Mouse (Mus musculus): ENCODE measurements around the gene 1700019D03Rik. TPM values are rescaled to one million over a fixed set of nuclear protein-coding genes. Genes with fewer than 3 reads are reported as not detected.
"Not testable (repeated sequence)": the region's sequence is repeated elsewhere in the genome, so short reads cannot be mapped to it uniquely, and the experiment has no call there.

Gene 1700019D03Rik
- total and polyA plus RNA-seq, 3 experiments, result not detected

DNA sequence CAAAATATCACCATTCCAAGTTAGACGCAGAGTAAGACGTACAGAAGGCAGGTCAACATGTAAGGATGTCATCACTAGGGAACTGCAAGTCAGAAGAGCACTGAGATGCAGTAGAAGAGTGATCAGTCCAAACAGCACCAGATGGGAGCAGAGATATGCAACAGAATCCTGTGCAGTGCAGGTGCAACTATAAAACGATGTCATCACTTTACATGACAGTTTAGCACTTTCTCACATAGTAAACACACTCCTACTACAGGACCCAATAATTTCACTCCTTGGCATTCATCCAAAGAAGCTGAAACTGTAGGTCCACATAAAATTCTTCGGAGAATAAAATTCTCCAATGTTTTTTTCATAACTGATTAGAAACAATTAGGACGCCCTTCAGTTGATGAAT is 85.5 kb downstream of the 1700019D03Rik start:
- no peak for DNase-seq (ENCODE audit: low read depth, low spot score)
- Histone ChIP-seq H3K9ac (ENCODE audit: control insufficient read depth, low read depth, low read length, poor library complexity, severe bottlenecking) (no peak overlapping the region), H3K4me1 (ENCODE audit: control insufficient read depth in 1 of 2, insufficient read depth in 2 of 2, low read length in 2 of 2) (no peaks in the 10 kb centered on the region), H3K4me3 (ENCODE audit: control insufficient read depth in 1 of 2, insufficient read depth in 1 of 2, low read depth in 2 of 2, low read length in 2 of 2) (no peak overlapping the region), H3K27ac (ENCODE audit: control insufficient read depth, low read depth, low read length) (no peak overlapping the region), H3K27me3 (ENCODE audit: control insufficient read depth in 1 of 2, insufficient read depth in 2 of 2, low read length in 2 of 2) (no peaks in the 10 kb centered on the region), H3K36me3 (ENCODE audit: control insufficient read depth in 1 of 2, insufficient read depth in 2 of 2, low read length in 2 of 2) (no peaks in the 10 kb centered on the region), H3K9me3 (replicated peaks; ENCODE audit: insufficient read depth, low read length) (no peaks in the 10 kb centered on the region), H3K79me2 (ENCODE audit: control insufficient read depth, insufficient read depth, low read length, poor library complexity) (no peaks in the 10 kb centered on the region)
- TF ChIP-seq CTCF (IDR thresholded peaks at IDR 0.05 in 2 of 3, conservative IDR thresholded peaks at IDR 0.05 in 1 of 3; ENCODE audit: control insufficient read depth in 1 of 3, insufficient read depth in 1 of 3, low read depth in 2 of 3, low read length in 3 of 3, poor library complexity in 1 of 3, severe bottlenecking in 1 of 3), result no peak
- TF ChIP-seq MEF2A (IDR thresholded peaks at IDR 0.05; ENCODE audit: extremely low read depth, insufficient replicate concordance, low read depth, low read length, poor library complexity, severe bottlenecking), result no peak
- no peak for TF ChIP-seq MYC (IDR thresholded peaks at IDR 0.05; ENCODE audit: low read depth, low read length)
- no peak for TF ChIP-seq ELF1 (IDR thresholded peaks at IDR 0.05; ENCODE audit: low read depth, low read length)
- TF ChIP-seq USF1 (IDR thresholded peaks at IDR 0.05; ENCODE audit: low read depth, low read length), result no peak
- no peak for TF ChIP-seq JUND (IDR thresholded peaks at IDR 0.05; ENCODE audit: low read depth, low read length)
- no peak for TF ChIP-seq HCFC1 (IDR thresholded peaks at IDR 0.05; ENCODE audit: low read depth, low read length)
- TF ChIP-seq NELFE (IDR thresholded peaks at IDR 0.05; ENCODE audit: low read depth, low read length), result no peak
- TF ChIP-seq MAFK (IDR thresholded peaks at IDR 0.05; ENCODE audit: borderline replicate concordance, low read depth, low read length), result no peak
- no peak for TF ChIP-seq GATA1 (IDR thresholded peaks at IDR 0.05; ENCODE audit: low read depth, low read length)
- TF ChIP-seq UBTF (IDR thresholded peaks at IDR 0.05; ENCODE audit: borderline replicate concordance, insufficient read depth, low read depth, low read length), result no peak
- TF ChIP-seq MYB (IDR thresholded peaks at IDR 0.05; ENCODE audit: low read depth, low read length), result no peak
- TF ChIP-seq MAX (IDR thresholded peaks at IDR 0.05; ENCODE audit: low read length), result no peak
- TF ChIP-seq ETS1 (IDR thresholded peaks at IDR 0.05; ENCODE audit: low read depth, low read length), result no peak
- TF ChIP-seq ZKSCAN1 (IDR thresholded peaks at IDR 0.05; ENCODE audit: low read depth, low read length), result no peak

GRCm38 (mm10) chr1:52924482-52924881 is 95.5 kb downstream of the 1700019D03Rik start:
- H3K27ac ChIP-seq (ENCODE audit: control insufficient read depth, low read depth, low read length); H3K27me3 ChIP-seq (ENCODE audit: control insufficient read depth in 1 of 2, insufficient read depth in 2 of 2, low read length in 2 of 2); H3K9me3 ChIP-seq (replicated peaks; ENCODE audit: insufficient read depth, low read length); H3K9ac ChIP-seq (ENCODE audit: control insufficient read depth, low read depth, low read length, poor library complexity, severe bottlenecking); DNase-seq (ENCODE audit: low read depth, low spot score); H3K4me3 ChIP-seq (ENCODE audit: control insufficient read depth in 1 of 2, insufficient read depth in 1 of 2, low read depth in 2 of 2, low read length in 2 of 2); H3K79me2 ChIP-seq (ENCODE audit: control insufficient read depth, insufficient read depth, low read length, poor library complexity); H3K36me3 ChIP-seq (ENCODE audit: control insufficient read depth in 1 of 2, insufficient read depth in 2 of 2, low read length in 2 of 2); H3K4me1 ChIP-seq (ENCODE audit: control insufficient read depth in 1 of 2, insufficient read depth in 2 of 2, low read length in 2 of 2): not testable (repeated sequence)

- not testable (repeated sequence) for H3K4me1 ChIP-seq (ENCODE audit: control insufficient read depth in 1 of 2, insufficient read depth in 2 of 2, low read length in 2 of 2); H3K9ac ChIP-seq (ENCODE audit: control insufficient read depth, low read depth, low read length, poor library complexity, severe bottlenecking); H3K27ac ChIP-seq (ENCODE audit: control insufficient read depth, low read depth, low read length); H3K79me2 ChIP-seq (ENCODE audit: control insufficient read depth, insufficient read depth, low read length, poor library complexity); H3K9me3 ChIP-seq (replicated peaks; ENCODE audit: insufficient read depth, low read length); H3K27me3 ChIP-seq (ENCODE audit: control insufficient read depth in 1 of 2, insufficient read depth in 2 of 2, low read length in 2 of 2); DNase-seq (ENCODE audit: low read depth, low spot score); H3K4me3 ChIP-seq (ENCODE audit: control insufficient read depth in 1 of 2, insufficient read depth in 1 of 2, low read depth in 2 of 2, low read length in 2 of 2); H3K36me3 ChIP-seq (ENCODE audit: control insufficient read depth in 1 of 2, insufficient read depth in 2 of 2, low read length in 2 of 2)
These were observed 101.1 kb downstream of the 1700019D03Rik start for GRCm38 (mm10) chr1:52918897-52919296.
